Comparison of ENCODE assay signal across 8 mouse cellular contexts in the genomic region with DNA sequence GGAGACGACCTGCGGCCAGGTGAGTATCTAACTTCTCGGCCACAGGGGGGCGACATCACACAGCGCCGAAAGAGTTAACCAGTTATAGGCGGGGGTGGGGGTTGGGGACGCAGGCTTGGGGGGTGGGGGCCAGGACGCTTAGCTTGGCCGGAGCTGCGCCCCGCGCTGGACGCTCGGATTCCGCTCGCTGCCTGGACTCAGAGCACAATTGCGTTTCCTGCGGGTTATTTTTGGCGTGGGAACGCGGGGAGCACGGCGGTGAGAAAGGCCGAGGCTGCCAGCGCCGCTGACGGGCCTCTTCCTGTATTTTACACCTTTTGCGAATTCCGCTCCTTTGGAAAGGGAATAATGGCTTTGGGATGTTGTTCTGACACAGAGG. TPM values are rescaled to one million over a fixed set of nuclear protein-coding genes. Genes with fewer than 3 reads are reported as not detected.
DNase-seq lines count a peak whose midpoint lies in the region; ATAC-seq and TF ChIP-seq lines count a peak whose summit lies in the region.

No protein-coding gene starts in this region.

- TF ChIP-seq CTCF in lung, postnatal 0 days (IDR thresholded peaks at IDR 0.05) = peak; percentile 68

- no peaks in the 10 kb centered on the region for H3K9me3 ChIP-seq in heart, embryonic 12.5 days (replicated peaks)
- H3K9me3 ChIP-seq in kidney, embryonic 14.5 days (ENCODE audit: control insufficient read depth, low read length) = no peaks in the 10 kb centered on the region
- no peaks in the 10 kb centered on the region for H3K9me3 ChIP-seq in lung, postnatal 0 days (ENCODE audit: low read length)

- peak overlapping the region; percentile 78 for H3K9ac ChIP-seq in heart, embryonic 12.5 days
- peak overlapping the region; percentile 55 for H3K9ac ChIP-seq in kidney, embryonic 14.5 days (ENCODE audit: low read depth, low read length)
- H3K9ac ChIP-seq in lung, postnatal 0 days (replicated peaks; ENCODE audit: low read depth) = no peak overlapping the region

- WGBS in heart, embryonic 12.5 days = under 1% methylated on average over 30 of the region's 30 CpGs
- WGBS in kidney, embryonic 14.5 days = under 1% methylated on average over 30 of the region's 30 CpGs
- WGBS in lung, postnatal 0 days = under 1% methylated on average over 30 of the region's 30 CpGs

- intact Hi-C loops in left cerebral cortex, postnatal 4 days (cut with DNase I) = no loop called here
- intact Hi-C loops in left cerebral cortex, postnatal 36 days (cut with DNase I) = loop anchor here (5.0 kb wide), 1 partner anchor 85 kb away; no protein-coding TSS in a partner anchor

- DNase-seq in left cerebral cortex, postnatal 4 days = peak; percentile 65
- DNase-seq in left cerebral cortex, postnatal 36 days (ENCODE audit: low spot score in 2 of 2) = no peak
- DNase-seq in embryo, embryonic 10 days (ENCODE audit: low spot score) = peak; percentile 67
- peak; percentile 60 for DNase-seq in lung, postnatal 0 days (ENCODE audit: low spot score)
- peak; percentile 35 for DNase-seq in skeletal muscle tissue, adult 2 months (ENCODE audit: low read depth, low spot score)

- peaks cover 98% of the 10 kb centered on the region for H3K27me3 ChIP-seq in heart, embryonic 12.5 days (replicated peaks)
- peaks cover 82% of the 10 kb centered on the region for H3K27me3 ChIP-seq in kidney, embryonic 14.5 days (ENCODE audit: control insufficient read depth, insufficient read depth, low read length)
- H3K27me3 ChIP-seq in lung, postnatal 0 days (replicated peaks; ENCODE audit: insufficient read depth, low read length) = peaks cover 8% of the 10 kb centered on the region

- H3K4me3 ChIP-seq in heart, embryonic 12.5 days = peak overlapping the region; percentile 57
- H3K4me3 ChIP-seq in kidney, embryonic 14.5 days (ENCODE audit: low read length) = peak overlapping the region; percentile 51
- H3K4me3 ChIP-seq in lung, postnatal 0 days (ENCODE audit: low read depth, low read length) = peak overlapping the region; percentile 59

- peak overlapping the region; percentile 85 for H3K4me2 ChIP-seq in heart, embryonic 12.5 days
- peak overlapping the region; percentile 75 for H3K4me2 ChIP-seq in kidney, embryonic 14.5 days (replicated peaks; ENCODE audit: low read depth, low read length)
- H3K4me2 ChIP-seq in lung, postnatal 0 days (replicated peaks; ENCODE audit: low read depth, low read length) = peak overlapping the region; percentile 93

- peak overlapping the region; percentile 53; the same call in 1 of the 2 replicates for H3K27ac ChIP-seq in heart, embryonic 12.5 days (ENCODE audit: poor library complexity, severe bottlenecking)
- no peak overlapping the region for H3K27ac ChIP-seq in kidney, embryonic 14.5 days (ENCODE audit: low read depth, low read length)
- H3K27ac ChIP-seq in lung, postnatal 0 days (ENCODE audit: low read length) = peak overlapping the region; percentile 22; the same call in 1 of the 2 replicates

- peaks cover 51% of the 10 kb centered on the region for H3K4me1 ChIP-seq in heart, embryonic 12.5 days (replicated peaks)
- peaks cover 38% of the 10 kb centered on the region for H3K4me1 ChIP-seq in kidney, embryonic 14.5 days (ENCODE audit: control insufficient read depth, insufficient read depth, low read length)
- peaks cover 30% of the 10 kb centered on the region; the same call in 1 of the 2 replicates for H3K4me1 ChIP-seq in lung, postnatal 0 days (ENCODE audit: insufficient read depth, low read depth, low read length)

- H3K36me3 ChIP-seq in heart, embryonic 12.5 days = 0 out of 2 replicates have a peak, but pooled peaks cover 3% of the 10 kb centered on the region
- no peaks in the 10 kb centered on the region for H3K36me3 ChIP-seq in kidney, embryonic 14.5 days (ENCODE audit: control insufficient read depth, insufficient read depth, low read length)
- no peaks in the 10 kb centered on the region for H3K36me3 ChIP-seq in lung, postnatal 0 days (ENCODE audit: insufficient read depth, low read length)

- TF ChIP-seq EP300 in lung, postnatal 0 days (IDR thresholded peaks at IDR 0.05) = peak; percentile 50; the same call in 1 of the 2 replicates

- ATAC-seq in heart, embryonic 12.5 days (ENCODE audit: insufficient number of reproducible peaks, low FRiP score) = peak; percentile 45; the same call in 1 of the 2 replicates
- peak; percentile 20; the same call in 1 of the 2 replicates for ATAC-seq in kidney, embryonic 14.5 days (ENCODE audit: low FRiP score, low TSS enrichment)
- peak; percentile 43 for ATAC-seq in lung, postnatal 0 days
- ATAC-seq in frontal cortex, adult (ENCODE audit: low TSS enrichment) = no peak

RNA-seq across cellular contexts. Expression of a gene that starts 1.5 kb away (rescaled TPM):
- total RNA-seq in left cerebral cortex, postnatal 4 days (2021) = 1 to 10 TPM; 5.3 to 6.8 TPM
- total RNA-seq in left cerebral cortex, postnatal 36 days (2021) = 1 to 10 TPM; 3.2 to 3.8 TPM
- polyA plus RNA-seq in heart, embryonic 12.5 days (2016; fragmentation: Nextera tagmentation; extraction: Ambion mirVana) = 6.5 and 6.8 TPM in 2 replicates
- 4.9 and 8.3 TPM in 2 replicates for polyA plus RNA-seq in kidney, embryonic 14.5 days (2014; fragmentation: Nextera tagmentation; extraction: Ambion mirVana)
- polyA plus RNA-seq in lung, postnatal 0 days (2015; fragmentation: Nextera tagmentation; extraction: Ambion mirVana) = 22.7 and 25.9 TPM in 2 replicates

RNA-seq across cellular contexts. Expression of a gene that starts 23.9 kb away (rescaled TPM):
- total RNA-seq in left cerebral cortex, postnatal 4 days (2021) = 1 to 10 TPM; 6.7 to 7.7 TPM
- total RNA-seq in left cerebral cortex, postnatal 36 days (2021) = 1 to 10 TPM; 8.2 to 8.9 TPM
- 0.12 and 0.31 TPM in 2 replicates for polyA plus RNA-seq in heart, embryonic 12.5 days (2016; fragmentation: Nextera tagmentation; extraction: Ambion mirVana)
- 0.38 and 1.0 TPM in 2 replicates for polyA plus RNA-seq in kidney, embryonic 14.5 days (2014; fragmentation: Nextera tagmentation; extraction: Ambion mirVana)
- polyA plus RNA-seq in lung, postnatal 0 days (2015; fragmentation: Nextera tagmentation; extraction: Ambion mirVana) = 1.5 and 1.8 TPM in 2 replicates

RNA-seq across cellular contexts. Expression of a gene that starts 38.6 kb away (rescaled TPM):
- total RNA-seq in left cerebral cortex, postnatal 4 days (2021) = 10 to 100 TPM; 29.3 to 31.3 TPM
- 10 to 100 TPM; 47.7 to 50.1 TPM for total RNA-seq in left cerebral cortex, postnatal 36 days (2021)
- polyA plus RNA-seq in heart, embryonic 12.5 days (2016; fragmentation: Nextera tagmentation; extraction: Ambion mirVana) = 15.2 and 15.8 TPM in 2 replicates
- 7.1 and 13.3 TPM in 2 replicates for polyA plus RNA-seq in kidney, embryonic 14.5 days (2014; fragmentation: Nextera tagmentation; extraction: Ambion mirVana)
- 11.1 and 11.4 TPM in 2 replicates for polyA plus RNA-seq in lung, postnatal 0 days (2015; fragmentation: Nextera tagmentation; extraction: Ambion mirVana)

RNA-seq across cellular contexts. Expression of a gene that starts 56.0 kb away (rescaled TPM):
- total RNA-seq in left cerebral cortex, postnatal 4 days (2021) = 10 to 100 TPM; 20.4 to 23.9 TPM
- total RNA-seq in left cerebral cortex, postnatal 36 days (2021) = 10 to 100 TPM in 1 of 2 experiments, 1 to 10 TPM in 1; 7.9 to 10.9 TPM
- 0.10 and 0.13 TPM in 2 replicates for polyA plus RNA-seq in heart, embryonic 12.5 days (2016; fragmentation: Nextera tagmentation; extraction: Ambion mirVana)
- 0.23 and 0.61 TPM in 2 replicates for polyA plus RNA-seq in kidney, embryonic 14.5 days (2014; fragmentation: Nextera tagmentation; extraction: Ambion mirVana)
- 3.0 and 3.1 TPM in 2 replicates for polyA plus RNA-seq in lung, postnatal 0 days (2015; fragmentation: Nextera tagmentation; extraction: Ambion mirVana)

Comparison
In these comparisons a context has a peak if more than half of its experiments do, and no peak if none do; other contexts are left out.
1. DNase-seq: peak in left cerebral cortex, postnatal 4 days (single experiment), embryo, embryonic 10 days (single experiment), lung, postnatal 0 days (single experiment) and skeletal muscle tissue, adult 2 months (single experiment); none in left cerebral cortex, postnatal 36 days (0 of 2).
2. Peak in every context shown above with its lines, with median percentiles within 50 percentile points of each other: H3K4me2 ChIP-seq and H3K4me3 ChIP-seq.